Mouse (Mus musculus) limb, embryonic 14.5 days (tissue): ENCODE results near the gene Sap30bp. TPM values are rescaled to one million over a fixed set of nuclear protein-coding genes. Genes with fewer than 3 reads are reported as not detected.
A peak's percentile ranks its signal among the peaks of the same experiment; 100 is the strongest.

Source experiments
- ATAC-seq: fragments of 200-750 bp; cut with Nextera tagmentation; 2 replicates; pipeline ENCODE4 v1.8.0; 2017; ENCODE audit warnings: low read depth, moderate number of reproducible peaks, moderate TSS enrichment; ENCODE audit not compliant: low FRiP score
- DNase-seq: peaks from one replicate; pipeline ENCODE4 v3.0.0-alpha.2; 2015; ENCODE audit warnings: low spot score
- H3K27ac ChIP-seq: fragments of 300-500 bp; sonication (generic); replicated peaks from 2 replicates; pipeline ENCODE4 v1.5.1; 2014; ENCODE audit warnings: low read depth, mild to moderate bottlenecking, low read length, moderate library complexity, mixed read lengths
- H3K27me3 ChIP-seq: fragments of 300-500 bp; sonication (generic); 2 replicates; pipeline ENCODE4 v1.6.1; 2014; ENCODE audit warnings: low read length, mixed read lengths; ENCODE audit not compliant: control insufficient read depth, insufficient read depth
- H3K36me3 ChIP-seq: fragments of 300-500 bp; sonication (generic); 2 replicates; pipeline ENCODE4 v1.6.1; 2014; ENCODE audit warnings: mild to moderate bottlenecking, low read length, moderate library complexity, mixed read lengths; ENCODE audit not compliant: control insufficient read depth, insufficient read depth
- H3K4me1 ChIP-seq: fragments of 300-500 bp; sonication (generic); 2 replicates; pipeline ENCODE4 v1.6.1; 2014; ENCODE audit warnings: antibody characterized with exemption, low read length, mixed read lengths; ENCODE audit not compliant: control insufficient read depth, insufficient read depth
- H3K4me2 ChIP-seq: fragments of 300-500 bp; sonication (generic); replicated peaks from 2 replicates; pipeline ENCODE4 v1.6.1; 2014; ENCODE audit warnings: low read depth, mild to moderate bottlenecking, low read length, moderate library complexity; ENCODE audit not compliant: severe bottlenecking
- H3K4me3 ChIP-seq: fragments of 300-500 bp; sonication (generic); replicated peaks from 2 replicates; pipeline ENCODE4 v1.5.1; 2014; ENCODE audit warnings: low read length
- H3K9ac ChIP-seq: fragments of 300-500 bp; sonication (generic); 2 replicates; pipeline ENCODE4 v1.6.1; 2014; ENCODE audit warnings: mild to moderate bottlenecking, low read depth, low read length, moderate library complexity; ENCODE audit not compliant: severe bottlenecking
- H3K9me3 ChIP-seq: fragments of 300-500 bp; sonication (generic); 2 replicates; pipeline ENCODE4 v1.6.1; 2016; ENCODE audit warnings: low read length; ENCODE audit not compliant: control insufficient read depth
- POLR2A ChIP-seq: fragments of 200-500 bp; IDR thresholded peaks from 2 replicates; pipeline ENCODE4 v1.8.0; 2012; ENCODE audit warnings: inconsistent platforms, mild to moderate bottlenecking, moderate library complexity, borderline replicate concordance; ENCODE audit not compliant: insufficient read depth, insufficient read length; ENCODE audit errors: extremely low read depth
- WGBS: fragments of 180-500 bp; shearing (Covaris S2); extraction: QIAGEN DNeasy Blood & Tissue Kit; methylation state at CpG from one replicate; pipeline ENCODE4 v1.1.7; 2014; 5-methylcytosine and 5-hydroxymethylcytosine counted together
- polyA plus RNA-seq, 2 experiments: library from polyadenylated mRNA; depleted of rRNA in 1 of 2; stranded (reverse) in 1 of 2; unstranded in 1 of 2; fragments of >200 nt; fragmentation: Nextera tagmentation in 1 of 2; extraction: Ambion mirVana in 1 of 2; gene quantifications; 2 replicates each; pipeline versions ENCODE4 v1.2.1 to v1.2.3; 2012 to 2014

Gene Sap30bp
- polyA plus RNA-seq, 2 experiments = 36.9 to 52.6 TPM

- H3K27me3 ChIP-seq = no peaks in the 10 kb centered on the region
- no peaks in the 10 kb centered on the region for H3K9me3 ChIP-seq
- no peak for DNase-seq
- WGBS = 74% methylated on average over 6 of the region's 6 CpGs
- no peak overlapping the region for H3K27ac ChIP-seq
- TF ChIP-seq POLR2A = no peak
- H3K4me2 ChIP-seq = no peak overlapping the region
- H3K9ac ChIP-seq = no peak overlapping the region
- no peaks in the 10 kb centered on the region for H3K4me1 ChIP-seq
- H3K36me3 ChIP-seq = peaks cover 13% of the 10 kb centered on the region
- ATAC-seq = no peak
- no peak overlapping the region for H3K4me3 ChIP-seq
Observed at GRCm38 (mm10) chr11:115889159-115889558, 43.9 kb upstream of the Sap30bp start.

GRCm38 (mm10) chr11:115892213-115892612 lies 40.9 kb upstream of the Sap30bp start:
- Histone ChIP-seq H3K27ac (no peak overlapping the region), H3K4me3 (no peak overlapping the region), H3K27me3 (no peaks in the 10 kb centered on the region), H3K4me1 (no peaks in the 10 kb centered on the region), H3K4me2 (no peak overlapping the region), H3K9ac (no peak overlapping the region), H3K36me3 (peaks cover 30% of the 10 kb centered on the region), H3K9me3 (no peaks in the 10 kb centered on the region)
- no peak for ATAC-seq
- no peak for DNase-seq
- TF ChIP-seq POLR2A = no peak
- 72% methylated on average over 6 of the region's 6 CpGs for WGBS

DNA sequence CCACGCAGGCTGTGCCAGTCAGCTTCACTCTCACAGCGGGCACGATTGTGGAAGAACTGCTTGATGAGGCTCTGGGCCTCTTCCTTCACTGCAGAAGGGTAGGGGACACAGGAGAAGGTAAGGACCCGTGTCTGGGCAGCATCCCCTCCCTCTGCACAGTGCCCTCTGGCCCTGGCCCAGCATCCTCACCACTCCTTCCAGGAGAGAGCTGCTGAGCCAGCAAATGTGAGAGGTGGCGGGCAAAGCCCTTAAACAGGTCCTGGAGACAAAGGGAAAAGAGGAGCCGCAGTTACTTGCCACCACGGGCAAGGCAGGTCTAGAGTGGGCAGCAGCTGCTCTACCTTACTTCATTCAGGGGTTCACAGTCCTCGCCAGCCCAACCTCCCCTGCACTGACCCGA lies 40.0 kb upstream of the Sap30bp start:
- no peak for ATAC-seq
- H3K36me3 ChIP-seq = peaks cover 33% of the 10 kb centered on the region
- 89% methylated on average over 9 of the region's 9 CpGs for WGBS
- H3K4me1 ChIP-seq = no peaks in the 10 kb centered on the region
- DNase-seq = no peak
- no peak overlapping the region for H3K4me3 ChIP-seq
- H3K9ac ChIP-seq = no peak overlapping the region
- no peak overlapping the region for H3K27ac ChIP-seq
- H3K27me3 ChIP-seq = no peaks in the 10 kb centered on the region
- no peak for TF ChIP-seq POLR2A
- H3K4me2 ChIP-seq = no peak overlapping the region
- H3K9me3 ChIP-seq = no peaks in the 10 kb centered on the region

DNA sequence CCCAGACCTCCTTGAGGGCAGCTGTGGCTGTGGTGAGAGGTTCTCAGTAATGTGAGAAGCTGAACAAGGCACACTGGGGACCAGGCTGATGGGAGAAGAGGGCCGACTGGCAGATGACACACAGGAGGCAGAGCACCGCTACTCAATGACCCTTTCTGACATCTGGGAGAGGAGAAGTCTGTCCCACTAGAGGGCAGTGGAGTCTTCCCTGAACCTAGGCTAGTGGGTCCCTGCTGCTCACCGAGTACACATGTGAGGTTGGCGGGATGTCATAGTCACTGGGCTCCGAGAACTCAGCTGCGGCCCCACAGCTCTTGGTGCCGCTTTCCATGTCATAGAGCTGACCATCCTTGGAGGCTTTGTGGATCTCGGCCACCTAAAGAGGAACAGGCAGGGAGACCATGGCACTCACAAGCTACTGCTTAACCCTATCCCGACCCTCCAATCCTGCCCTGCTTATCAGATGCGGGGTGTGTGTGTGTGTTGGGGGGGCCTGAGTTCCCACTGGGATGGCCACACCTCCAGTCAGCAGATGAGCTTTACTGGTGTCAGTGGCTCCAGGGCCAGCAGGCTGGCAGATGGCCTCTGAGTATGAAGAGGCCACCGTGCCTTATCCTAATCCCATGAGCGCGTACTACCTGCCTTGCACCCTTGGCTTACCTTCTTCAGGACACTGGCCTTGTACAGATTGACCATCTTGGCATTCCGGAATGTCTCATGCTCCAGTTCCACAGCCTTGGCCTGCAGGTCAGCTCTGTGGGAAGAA lies 38.1 kb upstream of the Sap30bp start:
- no peak for ATAC-seq
- 76% methylated on average over 14 of the region's 14 CpGs for WGBS
- Histone ChIP-seq H3K27ac (no peak overlapping the region), H3K9me3 (no peaks in the 10 kb centered on the region), H3K4me3 (no peak overlapping the region), H3K4me1 (peaks cover 3% of the 10 kb centered on the region; the same call in 1 of the 2 replicates), H3K27me3 (no peaks in the 10 kb centered on the region), H3K4me2 (no peak overlapping the region), H3K36me3 (peaks cover 33% of the 10 kb centered on the region), H3K9ac (no peak overlapping the region)
- no peak for DNase-seq
- TF ChIP-seq POLR2A = no peak

GRCm38 (mm10) chr11:115898446-115898845 lies 34.6 kb upstream of the Sap30bp start:
- no peak for TF ChIP-seq POLR2A
- no peak overlapping the region for H3K4me3 ChIP-seq
- no peaks in the 10 kb centered on the region for H3K27me3 ChIP-seq
- no peak for DNase-seq
- H3K27ac ChIP-seq = peak overlapping the region; percentile 33; the same call in 1 of the 2 replicates
- H3K9me3 ChIP-seq = no peaks in the 10 kb centered on the region
- H3K4me2 ChIP-seq = no peak overlapping the region
- no peak overlapping the region for H3K9ac ChIP-seq
- no peak for ATAC-seq
- H3K36me3 ChIP-seq = peaks cover 28% of the 10 kb centered on the region
- H3K4me1 ChIP-seq = peaks cover 10% of the 10 kb centered on the region; the same call in 1 of the 2 replicates
- WGBS = 78% methylated on average over 7 of the region's 7 CpGs
